Mouse (Mus musculus) left cerebral cortex, adult 9 months (tissue): ENCODE measurements around the gene Phactr1.
A peak's percentile ranks its signal among the peaks of the same experiment; 100 is the strongest.

Source experiments
- DNase-seq, 2 experiments: peaks; one replicate each; pipeline ENCODE4 v3.0.0; 2022; ENCODE audit warnings: low spot score in 2 of 2

Phactr1 gene

DNA sequence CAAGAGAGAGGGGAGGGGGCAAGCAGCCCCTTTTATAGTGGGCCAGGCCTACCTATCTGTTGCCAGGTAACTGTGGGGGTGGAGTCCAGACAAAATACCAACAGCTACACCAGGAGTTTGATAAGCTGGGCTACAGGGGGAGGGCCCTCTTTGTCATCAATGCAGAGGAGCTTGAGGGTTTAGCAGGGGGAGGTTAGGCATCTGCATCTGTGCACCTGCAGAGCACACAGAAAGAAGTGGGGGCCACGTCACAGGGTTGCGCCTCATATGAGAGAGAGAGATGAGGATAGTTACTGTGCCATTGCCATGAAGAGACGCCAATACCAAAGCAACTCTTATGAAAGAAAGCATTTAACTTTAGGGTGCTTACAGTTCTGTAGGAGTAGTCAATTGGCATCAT is 496.3 kb downstream of the Phactr1 start:
- DNase-seq, result no peak

DNA sequence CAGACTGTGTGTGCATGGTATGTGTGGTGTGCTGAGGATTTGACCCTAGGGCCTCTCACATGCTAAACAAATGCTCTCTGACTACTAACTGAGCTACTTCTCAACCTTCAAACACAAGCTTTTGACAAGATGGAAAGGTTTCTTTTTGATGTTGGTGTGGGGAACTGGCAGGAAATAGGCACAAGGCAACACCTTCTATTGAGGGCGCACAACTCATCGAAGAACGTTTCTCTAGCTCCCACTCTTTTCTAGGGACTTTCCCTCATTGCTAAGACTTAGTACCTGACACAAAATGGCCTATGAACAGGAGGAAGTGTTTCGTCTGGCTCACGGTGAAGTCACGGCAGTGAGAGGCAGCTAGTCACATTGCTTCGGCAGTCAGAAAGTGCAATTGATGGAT is 496.9 kb downstream of the Phactr1 start:
- DNase-seq, result no peak

GRCm38 (mm10) chr13:43181104-43181503 is 500.7 kb downstream of the Phactr1 start:
- no peak for DNase-seq

DNA sequence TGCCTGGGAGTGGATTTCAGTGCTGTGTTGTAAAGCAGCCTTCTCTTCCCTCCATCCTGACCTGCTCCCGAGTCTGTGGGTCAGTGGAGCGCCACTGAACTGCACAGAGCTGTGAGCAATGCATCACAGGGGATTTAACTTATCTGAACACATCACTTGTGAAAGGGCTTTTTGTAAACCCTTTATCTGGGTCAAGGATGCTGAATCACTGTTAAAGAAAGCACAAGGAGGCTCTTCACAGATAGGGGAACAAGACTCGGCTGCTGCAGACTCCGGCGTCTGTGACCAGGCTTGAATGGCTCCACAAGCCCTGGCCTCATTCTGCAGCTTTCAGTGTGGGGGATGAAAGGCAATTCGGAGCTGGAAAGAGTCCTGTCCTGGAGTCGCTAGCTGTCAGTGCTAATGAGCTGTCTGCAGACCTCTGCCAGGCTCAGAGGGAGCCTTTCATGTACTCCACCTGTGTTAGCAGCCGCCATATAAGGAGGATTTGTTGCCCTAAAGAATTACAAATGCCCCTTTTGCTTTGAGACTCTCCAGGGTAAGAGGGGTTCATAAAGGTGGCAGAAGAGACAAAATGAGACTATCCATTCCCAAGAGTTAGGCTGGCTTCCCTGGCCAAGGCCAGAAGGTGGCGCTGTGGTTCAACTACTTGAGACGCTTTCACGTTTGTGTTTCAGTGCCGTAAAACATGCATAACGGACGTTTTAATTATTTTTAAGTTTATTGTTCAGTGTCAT is 502.2 kb downstream of the Phactr1 start:
- DNase-seq, result peak in 1 of 2 experiments; percentile 86

- DNase-seq, result no peak
Observed at GRCm38 (mm10) chr13:43183248-43184055, 503.0 kb downstream of the Phactr1 start.

- DNase-seq, result no peak
Observed at GRCm38 (mm10) chr13:43187736-43188135, 507.3 kb downstream of the Phactr1 start.
